Mouse (Mus musculus): ENCODE data around the gene H2afv.
"Not testable (repeated sequence)": the region's sequence is repeated elsewhere in the genome, so short reads cannot be mapped to it uniquely, and the experiment has no call there.

The H2afv gene

GRCm38 (mm10) chr11:6414751-6415550 lies 29.3 kb downstream of the H2afv start, which contains the start of gene Ppia:
Gene Ppia (plus strand): TSS chr11:6415443.
- no peak for DNase-seq (ENCODE audit: low spot score in 2 of 2)

DNA sequence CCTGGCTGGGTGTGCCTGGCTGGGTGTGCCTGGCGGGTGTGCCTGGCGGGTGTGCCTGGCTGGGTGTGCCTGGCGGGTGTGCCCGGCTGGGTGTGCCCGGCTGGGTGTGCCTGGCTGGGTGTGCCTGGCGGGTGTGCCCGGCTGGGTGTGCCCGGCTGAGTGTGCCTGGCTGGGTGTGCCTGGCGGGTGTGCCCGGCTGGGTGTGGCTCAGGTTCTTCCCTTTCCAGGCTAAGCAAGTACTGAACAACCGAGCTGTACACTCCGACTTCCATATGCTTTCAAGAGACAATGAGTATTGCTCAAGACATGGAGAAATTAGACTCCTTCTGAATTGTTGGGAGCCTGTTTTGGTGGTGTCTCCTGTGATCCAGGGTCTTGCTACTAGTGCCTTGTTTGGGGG lies 31.0 kb downstream of the H2afv start:
- no peak for DNase-seq (ENCODE audit: low spot score in 2 of 2)

GRCm38 (mm10) chr11:6411684-6412083 lies 32.6 kb downstream of the H2afv start:
- DNase-seq (ENCODE audit: low spot score in 2 of 2) = peak; percentile 67 to 82

GRCm38 (mm10) chr11:6410755-6411154 lies 33.5 kb downstream of the H2afv start:
- not testable (repeated sequence) for DNase-seq (ENCODE audit: low spot score in 2 of 2)

DNA sequence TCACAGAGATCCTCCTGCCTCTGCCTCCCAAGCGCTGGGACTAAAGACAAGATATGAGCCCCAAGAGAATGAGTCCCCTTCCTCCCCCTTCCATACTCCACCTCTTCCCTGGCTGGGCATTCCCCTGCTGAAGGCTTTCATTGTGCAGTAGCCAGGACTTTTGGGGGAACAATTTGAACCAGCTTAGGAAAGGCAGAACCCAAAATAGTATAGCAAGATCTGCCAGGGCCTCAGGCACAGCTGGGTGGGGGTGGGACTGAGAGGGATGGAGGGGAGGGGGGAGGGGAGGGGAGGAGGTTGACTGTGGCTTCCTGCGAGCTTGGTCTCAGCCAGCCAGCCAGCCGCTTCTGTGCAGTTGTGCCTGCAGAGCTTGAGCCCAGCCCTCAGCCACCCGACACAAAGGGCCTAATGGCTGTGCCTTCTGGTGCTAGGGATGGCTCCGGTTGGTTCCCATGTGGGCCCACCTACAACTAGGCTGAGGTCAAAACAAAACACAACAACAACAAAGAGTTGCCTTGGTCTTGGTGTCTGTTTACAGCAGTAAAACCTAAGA lies 34.1 kb downstream of the H2afv start:
- peak; percentile 60 to 65 for DNase-seq (ENCODE audit: low spot score in 2 of 2)

DNA sequence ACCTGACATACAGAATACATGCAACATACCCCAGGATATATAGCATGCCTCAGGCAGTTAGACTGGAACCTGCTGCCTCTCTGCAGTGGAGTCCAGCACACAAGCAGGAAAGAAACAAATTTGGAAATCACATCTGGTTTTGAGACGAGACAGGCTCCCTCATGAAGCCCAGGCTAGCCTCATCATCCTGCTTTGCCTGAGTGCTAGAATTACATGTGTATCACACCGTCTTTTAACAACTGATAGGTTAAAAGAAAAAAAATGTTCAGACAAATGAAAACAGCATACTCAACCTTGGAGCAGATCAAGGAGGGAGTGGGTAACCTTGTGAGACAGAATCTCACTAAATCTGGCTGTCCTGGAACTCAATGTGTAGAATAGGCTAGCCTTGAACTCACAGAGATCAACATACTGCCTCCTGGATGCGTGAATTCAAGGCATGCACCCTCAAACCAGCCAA lies 37.1 kb downstream of the H2afv start:
- DNase-seq (ENCODE audit: low spot score in 2 of 2) = no peak

DNA sequence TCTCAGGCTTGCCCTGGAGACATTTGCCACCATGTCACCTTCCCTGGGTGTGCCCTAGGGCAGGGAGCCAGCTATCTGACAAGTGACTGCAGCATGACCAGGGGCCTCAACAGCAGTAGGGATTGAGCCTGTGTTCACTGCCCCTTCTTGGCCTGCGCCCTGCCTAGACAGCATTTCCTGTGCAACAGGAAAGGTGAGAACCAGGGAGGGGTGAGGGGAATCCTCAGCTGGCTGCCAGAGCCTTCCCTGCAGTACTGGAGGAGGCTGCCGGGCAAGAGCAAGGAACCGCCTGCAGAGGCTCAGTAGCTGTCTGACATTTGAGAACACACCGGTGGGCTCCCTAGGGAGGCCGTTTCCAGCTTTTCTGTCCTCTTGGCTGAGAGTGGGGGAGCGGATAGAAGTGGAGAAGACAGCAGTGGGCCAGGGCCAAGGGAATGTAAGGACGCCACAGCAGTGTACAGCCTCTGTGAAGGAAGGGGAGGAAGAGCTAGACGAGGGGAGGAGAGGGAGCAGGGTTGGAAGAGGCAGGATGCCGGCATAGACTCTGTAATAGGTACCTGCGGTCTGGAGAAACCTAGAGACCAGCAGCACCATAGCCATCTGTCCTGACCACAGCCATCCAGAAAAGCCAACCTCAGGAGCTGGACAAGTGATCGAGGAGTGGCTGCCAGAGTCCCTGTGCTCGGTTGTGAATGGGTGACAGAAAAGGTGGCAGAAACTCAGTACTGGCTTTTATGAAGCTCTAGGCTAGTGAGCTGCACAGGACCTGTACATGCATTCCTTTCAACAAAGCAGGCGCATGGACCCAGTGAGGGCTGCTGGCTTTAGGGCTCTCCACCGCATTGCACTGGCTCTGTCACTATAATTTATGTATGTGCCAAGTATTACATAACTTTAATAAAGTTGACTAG lies 37.7 kb downstream of the H2afv start:
- peak; percentile 41 to 47 for DNase-seq (ENCODE audit: low spot score in 2 of 2)

DNA sequence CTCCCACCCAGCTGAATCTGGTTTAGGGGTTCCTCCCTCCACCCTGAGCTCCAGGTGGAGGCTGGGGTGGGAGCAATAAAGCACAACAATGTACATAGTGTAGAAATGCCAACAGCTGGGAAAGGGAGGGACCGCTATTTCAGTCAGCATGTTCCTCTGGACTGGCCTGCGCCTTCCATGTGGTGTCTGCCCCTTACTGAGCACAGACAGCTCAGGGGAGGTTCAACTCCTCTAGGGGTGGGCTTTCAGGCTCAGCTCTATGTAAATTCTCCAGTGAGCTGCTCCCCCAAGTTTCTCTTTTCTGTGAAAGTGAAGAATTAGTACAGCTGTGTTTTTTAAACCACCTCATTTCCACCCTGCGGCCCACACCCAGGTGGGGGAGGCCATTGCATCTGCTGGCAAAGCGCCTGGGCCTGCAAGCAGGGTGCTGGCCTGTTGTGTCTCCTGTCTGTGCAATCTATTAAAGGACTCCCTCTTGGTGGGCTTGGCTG lies 38.6 kb downstream of the H2afv start:
- DNase-seq (ENCODE audit: low spot score in 2 of 2) = peak; percentile 40 to 53

DNA sequence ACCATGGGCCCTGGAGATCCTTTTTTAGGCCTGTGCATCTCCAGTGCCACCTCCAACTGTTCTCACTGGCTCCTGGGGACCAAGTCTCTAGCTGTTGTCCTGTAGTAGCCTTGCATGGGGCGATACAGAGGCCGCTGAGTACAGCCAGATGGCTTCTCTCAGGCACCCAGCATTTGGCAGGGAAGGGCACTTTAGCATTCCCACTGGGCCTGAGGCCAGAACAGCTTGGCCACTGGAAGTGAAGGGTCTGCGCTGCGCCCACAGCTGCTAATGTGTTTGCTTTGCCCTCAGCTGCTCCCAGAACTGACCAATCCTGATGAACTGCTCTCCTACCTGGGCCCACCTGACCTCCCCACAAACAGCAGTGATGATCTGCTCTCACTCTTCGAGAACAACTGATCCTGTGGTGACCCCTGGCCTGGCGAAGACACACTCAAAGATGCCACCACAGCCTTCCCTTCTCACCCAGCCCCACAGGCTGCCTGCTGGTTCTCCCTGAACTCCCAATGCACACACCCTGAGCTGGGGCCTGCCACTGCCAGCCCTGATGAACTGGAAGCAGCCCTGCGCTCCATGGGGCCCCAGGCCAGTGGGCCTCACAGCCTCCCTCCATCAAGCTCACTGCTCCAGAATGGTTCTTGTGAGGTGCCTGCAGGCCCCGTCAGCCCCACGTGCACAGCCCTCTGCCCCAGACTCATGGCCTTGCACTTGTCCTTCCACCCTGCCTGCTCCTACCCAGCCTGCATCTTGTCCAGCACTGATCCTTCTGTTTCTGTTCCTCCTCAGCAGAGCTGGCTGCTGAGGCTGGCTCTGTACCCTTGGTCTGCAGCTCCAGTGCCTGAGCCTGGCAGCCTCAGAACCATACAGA lies 39.3 kb downstream of the H2afv start:
- DNase-seq (ENCODE audit: low spot score in 2 of 2) = no peak

- DNase-seq (ENCODE audit: low spot score in 2 of 2) = no peak
Measured at GRCm38 (mm10) chr11:6403830-6404405, 40.3 kb downstream of the H2afv start.

GRCm38 (mm10) chr11:6402515-6403510 lies 41.4 kb downstream of the H2afv start:
- peak; percentile 69 to 93 for DNase-seq (ENCODE audit: low spot score in 2 of 2)

GRCm38 (mm10) chr11:6398141-6398540 lies 46.1 kb downstream of the H2afv start:
- no peak for DNase-seq (ENCODE audit: low spot score in 2 of 2)

- DNase-seq (ENCODE audit: low spot score in 2 of 2) = no peak
Measured at GRCm38 (mm10) chr11:6395565-6395964, 48.7 kb downstream of the H2afv start.

GRCm38 (mm10) chr11:6393866-6394265 lies 50.4 kb downstream of the H2afv start:
- no peak for DNase-seq (ENCODE audit: low spot score in 2 of 2)

- DNase-seq (ENCODE audit: low spot score in 2 of 2) = no peak
Measured at GRCm38 (mm10) chr11:6392857-6393256, 51.4 kb downstream of the H2afv start.

DNA sequence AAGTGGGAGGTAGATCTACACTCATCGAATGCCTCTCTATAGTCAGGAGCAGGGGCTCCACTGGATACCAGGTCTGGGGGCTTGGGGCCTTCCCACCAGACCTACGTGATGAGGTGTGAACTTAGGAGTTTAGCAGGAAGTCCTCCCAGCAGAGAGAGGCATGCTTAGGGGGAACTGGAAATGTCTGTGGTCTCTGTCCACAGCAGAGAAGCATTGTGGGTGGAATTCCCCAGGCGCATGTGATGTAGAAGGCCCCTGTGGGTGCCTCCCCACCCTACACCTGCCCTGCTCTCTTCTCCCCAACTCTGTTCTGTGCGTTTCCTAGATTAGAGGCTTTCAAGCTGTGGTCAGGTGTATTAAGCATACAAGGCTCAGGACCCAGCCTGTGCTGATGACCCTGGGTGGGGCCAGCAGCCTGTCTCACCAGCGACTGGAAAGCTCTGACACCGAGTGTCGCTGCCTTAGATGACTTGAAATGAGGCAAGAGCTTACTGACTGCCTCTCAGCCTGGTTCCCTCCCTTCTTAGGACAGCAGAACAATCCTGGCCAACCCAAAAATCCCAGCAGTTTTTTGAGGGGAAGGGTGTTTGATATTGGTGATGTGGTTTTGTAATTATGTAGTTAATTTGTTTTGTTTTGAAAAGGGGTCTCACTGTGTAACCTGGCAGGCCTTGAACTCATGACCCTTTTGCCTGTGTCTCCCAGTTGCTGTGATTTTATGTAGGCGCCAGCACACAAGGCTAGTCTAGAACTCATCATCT lies 52.5 kb downstream of the H2afv start:
- DNase-seq (ENCODE audit: low spot score in 2 of 2) = no peak

DNA sequence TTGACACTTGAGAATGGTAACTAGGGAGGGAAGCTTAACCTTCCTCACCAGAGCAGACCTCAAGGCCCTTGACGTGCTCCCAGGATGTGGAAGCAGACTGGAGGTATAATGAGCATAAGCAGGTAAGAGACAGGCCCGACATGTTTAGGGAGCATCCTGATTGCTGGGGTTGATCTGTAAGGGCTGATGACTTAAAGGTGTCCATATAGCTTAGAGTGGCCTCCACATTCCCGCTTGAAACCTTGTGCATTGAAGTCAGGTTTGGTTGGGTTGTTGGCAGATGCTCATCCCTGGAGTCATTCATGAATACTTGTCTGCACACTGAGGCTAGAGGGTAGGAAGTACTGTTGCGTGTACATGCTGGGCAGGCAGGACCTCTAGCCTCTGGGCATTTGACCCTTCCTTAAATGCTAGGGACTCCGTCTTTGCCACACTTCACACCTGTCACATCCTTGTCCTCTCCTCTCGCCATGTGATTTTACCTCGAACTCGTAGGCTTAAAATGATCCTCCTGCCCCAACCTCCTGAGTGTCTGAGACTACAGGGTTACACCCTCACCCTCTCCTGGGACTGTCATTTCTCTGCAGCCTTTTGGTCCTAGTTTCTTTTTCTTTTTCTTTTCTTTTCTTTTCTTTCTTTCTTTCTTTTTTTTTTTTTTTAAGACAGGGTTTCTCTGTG lies 53.7 kb downstream of the H2afv start:
- DNase-seq (ENCODE audit: low spot score in 2 of 2) = no peak

DNA sequence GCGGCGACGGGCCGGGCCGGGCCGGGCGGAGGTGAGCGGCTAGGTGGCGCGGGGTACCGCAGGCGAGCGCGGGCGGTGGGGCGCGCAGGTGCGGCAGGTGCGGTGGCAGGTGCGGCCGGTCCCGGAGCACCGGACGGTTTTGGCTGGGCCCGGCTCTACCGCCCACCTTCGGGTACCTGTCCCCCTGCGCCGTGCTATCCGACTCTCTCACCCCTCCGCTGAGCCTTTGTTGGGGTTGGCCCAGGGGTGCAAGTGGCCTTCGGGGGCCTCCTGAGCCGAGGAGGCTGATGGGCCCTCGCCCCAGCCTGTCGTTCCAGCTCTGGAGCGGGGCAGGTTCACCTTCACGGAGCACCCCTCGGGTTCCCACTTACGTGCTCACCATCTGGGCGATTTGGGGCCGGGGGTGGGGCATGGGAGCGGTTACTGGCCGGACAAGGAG lies 54.7 kb downstream of the H2afv start:
- peak; percentile 35 to 47 for DNase-seq (ENCODE audit: low spot score in 2 of 2)
